In the genomic region with DNA sequence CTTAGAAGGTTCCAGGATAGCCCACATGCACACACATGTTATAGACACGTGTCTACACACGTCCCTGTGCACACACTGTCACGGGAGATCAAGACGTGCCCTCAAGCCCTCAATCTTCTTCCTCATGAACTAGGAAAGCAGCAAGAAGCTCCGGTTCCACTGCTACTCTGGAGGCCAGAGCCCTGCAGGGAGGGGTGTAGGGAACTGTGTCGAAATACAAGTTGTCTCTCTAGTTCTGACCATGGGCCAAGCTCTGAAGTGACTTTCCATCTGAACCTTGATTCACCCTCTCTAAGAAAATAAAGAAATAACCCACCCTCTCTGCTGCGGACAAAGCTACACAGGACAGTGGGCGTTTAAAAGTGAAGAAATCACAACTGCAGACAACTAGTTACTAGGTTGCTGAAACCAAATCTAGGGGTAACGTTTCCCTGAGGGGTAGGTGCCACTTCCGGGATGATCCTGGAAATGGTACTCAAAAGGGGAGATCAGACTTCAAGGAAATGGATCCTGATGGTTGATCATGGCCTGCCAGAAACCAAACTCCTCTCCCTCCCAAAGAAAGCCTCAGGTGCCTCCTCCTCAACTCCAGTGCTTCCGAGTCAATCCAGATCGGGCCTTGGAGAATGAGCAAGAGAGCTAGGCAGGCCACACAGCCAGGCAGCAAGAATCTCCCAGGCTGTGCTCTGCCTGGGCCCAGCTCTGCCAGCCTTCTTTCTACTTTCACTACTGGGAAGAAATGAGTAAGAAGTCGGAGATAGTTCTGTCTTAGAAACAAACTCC, we compare ENCODE assay signal across 8 mouse cellular contexts. TPM values are rescaled to one million over a fixed set of nuclear protein-coding genes. Genes with fewer than 3 reads are reported as not detected.
A peak's percentile ranks its signal among the peaks of the same experiment; 100 is the strongest.
DNase-seq lines count a peak whose midpoint lies in the region; ATAC-seq lines count a peak whose summit lies in the region.

No protein-coding gene starts in this region.

- peak; percentile 17 for DNase-seq in cerebellum, adult 9-11 months
- DNase-seq in forebrain, embryonic 10.5 days (ENCODE audit: extremely low spot score, low spot score) = no peak
- no peak for DNase-seq in limb, embryonic 10.5 days (ENCODE audit: low spot score)
- DNase-seq in T-cell, adult 2 months (ENCODE audit: low spot score) = no peak
- no peak for DNase-seq in thymus, postnatal 25 days

- peaks cover 44% of the 10 kb centered on the region for H3K4me1 ChIP-seq in forebrain, embryonic 10.5 days
- H3K4me1 ChIP-seq in limb, embryonic 10.5 days = peaks cover 28% of the 10 kb centered on the region
- peaks cover 21% of the 10 kb centered on the region for H3K4me1 ChIP-seq in midbrain, embryonic 16.5 days (ENCODE audit: control insufficient read depth, insufficient read depth, low read length)

- no peak for ATAC-seq in cerebellum, adult (ENCODE audit: insufficient number of reproducible peaks, low FRiP score, low TSS enrichment)
- ATAC-seq in CD4-positive, CD25-positive, alpha-beta regulatory T cell, adult 4 months = peak; percentile 21
- ATAC-seq in midbrain, embryonic 16.5 days = no peak

- peak overlapping the region; percentile 97 for H3K4me2 ChIP-seq in midbrain, embryonic 16.5 days (ENCODE audit: low read length)

- H3K36me3 ChIP-seq in forebrain, embryonic 10.5 days (replicated peaks) = peaks cover 29% of the 10 kb centered on the region
- peaks cover 42% of the 10 kb centered on the region for H3K36me3 ChIP-seq in limb, embryonic 10.5 days
- peaks cover 20% of the 10 kb centered on the region; the same call in 1 of the 2 replicates for H3K36me3 ChIP-seq in midbrain, embryonic 16.5 days (ENCODE audit: control insufficient read depth, insufficient read depth, low read length)

- H3K4me3 ChIP-seq in forebrain, embryonic 10.5 days = peak overlapping the region; percentile 71
- peak overlapping the region; percentile 95 for H3K4me3 ChIP-seq in limb, embryonic 10.5 days
- H3K4me3 ChIP-seq in midbrain, embryonic 16.5 days (ENCODE audit: low read depth, low read length) = peak overlapping the region; percentile 90

- WGBS in forebrain, embryonic 10.5 days = 70% methylated on average over 13 of the region's 13 CpGs
- 64% methylated on average over 13 of the region's 13 CpGs for WGBS in limb, embryonic 10.5 days
- 63% methylated on average over 13 of the region's 13 CpGs for whole genome bisulfite sequencing in midbrain, embryonic 16.5 days

- H3K9ac ChIP-seq in midbrain, embryonic 16.5 days (ENCODE audit: low read depth, low read length) = peak overlapping the region; percentile 93

- H3K9me3 ChIP-seq in forebrain, embryonic 10.5 days = no peaks in the 10 kb centered on the region
- H3K9me3 ChIP-seq in limb, embryonic 10.5 days (replicated peaks) = no peaks in the 10 kb centered on the region
- no peaks in the 10 kb centered on the region for H3K9me3 ChIP-seq in midbrain, embryonic 16.5 days (replicated peaks; ENCODE audit: control insufficient read depth, low read length, poor library complexity, severe bottlenecking)

- H3K27ac ChIP-seq in forebrain, embryonic 10.5 days = peak overlapping the region; percentile 90
- H3K27ac ChIP-seq in limb, embryonic 10.5 days = peak overlapping the region; percentile 92
- no peak overlapping the region for H3K27ac ChIP-seq in midbrain, embryonic 16.5 days (ENCODE audit: low read length)

- H3K27me3 ChIP-seq in forebrain, embryonic 10.5 days (ENCODE audit: poor library complexity, severe bottlenecking) = no peaks in the 10 kb centered on the region
- H3K27me3 ChIP-seq in limb, embryonic 10.5 days (ENCODE audit: low read depth, poor library complexity, severe bottlenecking) = no peaks in the 10 kb centered on the region
- no peaks in the 10 kb centered on the region for H3K27me3 ChIP-seq in midbrain, embryonic 16.5 days (ENCODE audit: control insufficient read depth, insufficient read depth, low read depth, low read length)

RNA-seq across cellular contexts. Expression of a gene that starts 1.4 kb away (rescaled TPM):
- 10 to 100 TPM; 40.5 to 47.2 TPM for polyA plus RNA-seq in CD4-positive, CD25-positive, alpha-beta regulatory T cell, adult 4 months (2017; shearing (Covaris generic))
- polyA plus RNA-seq in forebrain, embryonic 10.5 days (2016; fragmentation: Nextera tagmentation; extraction: Ambion mirVana) = 23.8 and 24.6 TPM in 2 replicates
- 26.0 and 28.6 TPM in 2 replicates for polyA plus RNA-seq in limb, embryonic 10.5 days (2016; fragmentation: Nextera tagmentation; extraction: Ambion mirVana)
- polyA plus RNA-seq in midbrain, embryonic 16.5 days (2015; fragmentation: Nextera tagmentation; extraction: Ambion mirVana) = 44.7 and 50.0 TPM in 2 replicates

RNA-seq across cellular contexts. Expression of a gene that starts 17.8 kb away (rescaled TPM):
- polyA plus RNA-seq in CD4-positive, CD25-positive, alpha-beta regulatory T cell, adult 4 months (2017; shearing (Covaris generic)) = 1 to 10 TPM; 1.1 to 1.6 TPM
- polyA plus RNA-seq in forebrain, embryonic 10.5 days (2016; fragmentation: Nextera tagmentation; extraction: Ambion mirVana) = 18.6 and 20.7 TPM in 2 replicates
- 4.7 and 6.0 TPM in 2 replicates for polyA plus RNA-seq in limb, embryonic 10.5 days (2016; fragmentation: Nextera tagmentation; extraction: Ambion mirVana)
- polyA plus RNA-seq in midbrain, embryonic 16.5 days (2015; fragmentation: Nextera tagmentation; extraction: Ambion mirVana) = 3.1 and 5.5 TPM in 2 replicates

RNA-seq across cellular contexts. Expression of a gene that starts 47.0 kb away (rescaled TPM):
- polyA plus RNA-seq in CD4-positive, CD25-positive, alpha-beta regulatory T cell, adult 4 months (2017; shearing (Covaris generic)) = 10 to 100 TPM; 32.7 to 34.0 TPM
- 57.9 and 65.5 TPM in 2 replicates for polyA plus RNA-seq in forebrain, embryonic 10.5 days (2016; fragmentation: Nextera tagmentation; extraction: Ambion mirVana)
- 52.0 and 61.2 TPM in 2 replicates for polyA plus RNA-seq in limb, embryonic 10.5 days (2016; fragmentation: Nextera tagmentation; extraction: Ambion mirVana)
- 97.9 and 118 TPM in 2 replicates for polyA plus RNA-seq in midbrain, embryonic 16.5 days (2015; fragmentation: Nextera tagmentation; extraction: Ambion mirVana)

RNA-seq across cellular contexts. Expression of a gene that starts 47.4 kb away (rescaled TPM):
- 10 to 100 TPM; 18.3 to 38.1 TPM for polyA plus RNA-seq in CD4-positive, CD25-positive, alpha-beta regulatory T cell, adult 4 months (2017; shearing (Covaris generic))
- 17.8 TPM in 2 replicates for polyA plus RNA-seq in forebrain, embryonic 10.5 days (2016; fragmentation: Nextera tagmentation; extraction: Ambion mirVana)
- 17.3 and 23.5 TPM in 2 replicates for polyA plus RNA-seq in limb, embryonic 10.5 days (2016; fragmentation: Nextera tagmentation; extraction: Ambion mirVana)
- 22.6 and 25.4 TPM in 2 replicates for polyA plus RNA-seq in midbrain, embryonic 16.5 days (2015; fragmentation: Nextera tagmentation; extraction: Ambion mirVana)

RNA-seq across cellular contexts. Expression of a gene that starts 58.8 kb away (rescaled TPM):
- 10 to 100 TPM; 64.2 to 72.1 TPM for polyA plus RNA-seq in CD4-positive, CD25-positive, alpha-beta regulatory T cell, adult 4 months (2017; shearing (Covaris generic))
- polyA plus RNA-seq in forebrain, embryonic 10.5 days (2016; fragmentation: Nextera tagmentation; extraction: Ambion mirVana) = 279 and 288 TPM in 2 replicates
- 246 and 265 TPM in 2 replicates for polyA plus RNA-seq in limb, embryonic 10.5 days (2016; fragmentation: Nextera tagmentation; extraction: Ambion mirVana)
- polyA plus RNA-seq in midbrain, embryonic 16.5 days (2015; fragmentation: Nextera tagmentation; extraction: Ambion mirVana) = 287 and 294 TPM in 2 replicates
